Mouse (Mus musculus) urinary bladder, adult 2 months (tissue): Measurements from ENCODE around the gene Srpr. TPM values are rescaled to one million over a fixed set of nuclear protein-coding genes. Genes with fewer than 3 reads are reported as not detected.

Experiments
- DNase-seq: peaks from one replicate; pipeline ENCODE4 v3.0.0; 2022; ENCODE audit warnings: low spot score
- polyA plus RNA-seq: library from polyadenylated mRNA; depleted of rRNA; stranded (reverse); fragments of >200 nt; gene quantifications from 2 replicates; pipeline ENCODE4 v1.2.3, GENCODE M21; 2012

Srpr gene
- polyA plus RNA-seq, 1 experiment: 75.8 TPM

- DNase-seq: no peak
Measured at GRCm38 (mm10) chr9:35188700-35189099, 11.3 kb upstream of the Srpr start.

- DNase-seq: no peak
Measured at GRCm38 (mm10) chr9:35192983-35193542, 6.9 kb upstream of the Srpr start.

- DNase-seq: no peak
Measured at GRCm38 (mm10) chr9:35194048-35194447, 5.9 kb upstream of the Srpr start.

- DNase-seq: no peak
Measured at GRCm38 (mm10) chr9:35197625-35198024, 2.4 kb upstream of the Srpr start.

GRCm38 (mm10) chr9:35198351-35198750 is 1.6 kb upstream of the Srpr start:
- DNase-seq: no peak

- DNase-seq: no peak
Measured at GRCm38 (mm10) chr9:35198945-35199771, 817 bp upstream of the Srpr start.

- DNase-seq: no peak
Measured at GRCm38 (mm10) chr9:35200529-35201060, 620 bp downstream of the Srpr start.

- no peak for DNase-seq
Measured at GRCm38 (mm10) chr9:35203536-35203935, 3.6 kb downstream of the Srpr start.

- DNase-seq: no peak
Measured at GRCm38 (mm10) chr9:35204421-35204820, 4.4 kb downstream of the Srpr start.

- DNase-seq: peak; percentile 96
Measured at GRCm38 (mm10) chr9:35210542-35211474, 10.8 kb downstream of the Srpr start, which contains the start of gene Foxred1. Gene Foxred1, minus strand, starts transcription at chr9:35211055.

GRCm38 (mm10) chr9:35211573-35212511 is 11.9 kb downstream of the Srpr start:
- no peak for DNase-seq

GRCm38 (mm10) chr9:35217963-35218362 is 18.0 kb downstream of the Srpr start:
- DNase-seq: no peak

- no peak for DNase-seq
Measured at GRCm38 (mm10) chr9:35223466-35223865, 23.5 kb downstream of the Srpr start.

GRCm38 (mm10) chr9:35228671-35229070 is 28.7 kb downstream of the Srpr start:
- DNase-seq: no peak

GRCm38 (mm10) chr9:35235996-35236395 is 36.0 kb downstream of the Srpr start:
- DNase-seq: no peak

- no peak for DNase-seq
Measured at GRCm38 (mm10) chr9:35238371-35238770, 38.4 kb downstream of the Srpr start.

- DNase-seq: no peak
Measured at GRCm38 (mm10) chr9:35238915-35239571, 39.1 kb downstream of the Srpr start.

GRCm38 (mm10) chr9:35239734-35240133 is 39.8 kb downstream of the Srpr start:
- DNase-seq: no peak

- no peak for DNase-seq
Measured at GRCm38 (mm10) chr9:35247405-35247804, 47.4 kb downstream of the Srpr start.

- no peak for DNase-seq
Measured at GRCm38 (mm10) chr9:35249476-35249875, 49.5 kb downstream of the Srpr start.
